Mouse (Mus musculus) heart, postnatal 10 days (tissue): Measurements from ENCODE around the gene Doc2g. TPM values are rescaled to one million over a fixed set of nuclear protein-coding genes. Genes with fewer than 3 reads are reported as not detected.
A peak's percentile ranks its signal among the peaks of the same experiment; 100 is the strongest.
"Not testable (repeated sequence)": the region's sequence is repeated elsewhere in the genome, so short reads cannot be mapped to it uniquely, and the experiment has no call there.

Experiments
- DNase-seq, 2 experiments: peaks; one replicate each; pipeline ENCODE4 v3.0.0; 2021
- intact Hi-C: fragments of 180-260 bp; cut with DNase I; formaldehyde crosslinking; loops from one replicate; pipeline ENCODE4 v1.15.1; 2025
- total RNA-seq, 2 experiments: library from RNA; stranded (reverse); gene quantifications; 2 replicates each; pipeline ENCODE4 v1.2.3; 2021

Gene Doc2g
- total RNA-seq, 2 experiments from 2014 or later = 102 to 103 TPM

DNA sequence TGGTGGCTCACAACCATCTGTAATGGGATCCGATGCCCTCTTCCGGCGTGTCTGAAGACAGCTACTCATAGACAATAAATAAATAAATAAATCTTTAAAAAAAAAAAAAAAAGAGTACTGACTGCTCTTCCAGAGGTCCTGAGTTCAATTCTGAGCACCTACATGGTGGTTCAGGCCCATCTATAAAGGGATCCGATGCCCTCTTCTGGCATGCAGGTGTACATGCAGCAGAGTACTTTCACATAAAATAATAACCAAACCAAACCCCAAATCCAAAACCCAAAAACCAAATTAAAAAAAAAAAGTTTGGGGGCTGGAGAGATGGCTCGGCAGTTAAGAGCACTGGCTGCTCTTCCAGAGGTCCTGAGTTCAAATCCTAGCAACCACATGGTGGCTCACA lies 46.0 kb downstream of the Doc2g start:
- intact Hi-C loops, DNase-seq: not testable (repeated sequence)

- intact Hi-C loops = no loop called here
- no peak for DNase-seq
These were observed 47.9 kb downstream of the Doc2g start for GRCm38 (mm10) chr19:4051016-4051415.

- intact Hi-C loops = loop anchor here (1.0 to 2.0 kb wide), 2 partner anchors 33 to 176 kb away; no protein-coding TSS in a partner anchor
- peak; percentile 73 to 85 for DNase-seq
These were observed 48.8 kb downstream of the Doc2g start for GRCm38 (mm10) chr19:4051741-4052515.

GRCm38 (mm10) chr19:4052516-4053030 lies 49.5 kb downstream of the Doc2g start:
- DNase-seq = no peak
- intact Hi-C loops = loop anchor here (1.0 to 2.0 kb wide), 2 partner anchors 32 to 176 kb away; no protein-coding TSS in a partner anchor

DNA sequence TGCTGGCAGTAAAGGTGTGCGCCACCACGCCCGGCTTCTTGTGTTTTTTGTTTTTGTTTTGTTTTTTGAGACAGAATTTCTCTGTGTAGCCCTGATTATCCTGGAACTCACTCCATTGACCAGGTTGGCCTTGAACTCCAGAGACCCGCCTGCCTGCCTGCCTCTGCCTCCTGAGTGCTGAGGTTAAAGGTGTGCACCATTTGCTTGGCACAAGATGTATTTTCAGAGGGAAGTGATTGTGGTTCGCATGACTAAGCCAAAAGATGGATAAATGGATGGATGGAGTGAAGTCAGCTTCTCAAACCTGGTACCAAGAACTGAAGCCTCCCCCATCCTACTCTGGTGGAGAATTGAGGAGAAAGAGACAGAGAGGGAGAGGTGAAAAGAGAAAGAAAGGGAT lies 51.5 kb downstream of the Doc2g start:
- no peak for DNase-seq
- intact Hi-C loops = no loop called here

GRCm38 (mm10) chr19:4055216-4055946 lies 52.3 kb downstream of the Doc2g start:
- no peak for DNase-seq
- intact Hi-C loops = no loop called here

DNA sequence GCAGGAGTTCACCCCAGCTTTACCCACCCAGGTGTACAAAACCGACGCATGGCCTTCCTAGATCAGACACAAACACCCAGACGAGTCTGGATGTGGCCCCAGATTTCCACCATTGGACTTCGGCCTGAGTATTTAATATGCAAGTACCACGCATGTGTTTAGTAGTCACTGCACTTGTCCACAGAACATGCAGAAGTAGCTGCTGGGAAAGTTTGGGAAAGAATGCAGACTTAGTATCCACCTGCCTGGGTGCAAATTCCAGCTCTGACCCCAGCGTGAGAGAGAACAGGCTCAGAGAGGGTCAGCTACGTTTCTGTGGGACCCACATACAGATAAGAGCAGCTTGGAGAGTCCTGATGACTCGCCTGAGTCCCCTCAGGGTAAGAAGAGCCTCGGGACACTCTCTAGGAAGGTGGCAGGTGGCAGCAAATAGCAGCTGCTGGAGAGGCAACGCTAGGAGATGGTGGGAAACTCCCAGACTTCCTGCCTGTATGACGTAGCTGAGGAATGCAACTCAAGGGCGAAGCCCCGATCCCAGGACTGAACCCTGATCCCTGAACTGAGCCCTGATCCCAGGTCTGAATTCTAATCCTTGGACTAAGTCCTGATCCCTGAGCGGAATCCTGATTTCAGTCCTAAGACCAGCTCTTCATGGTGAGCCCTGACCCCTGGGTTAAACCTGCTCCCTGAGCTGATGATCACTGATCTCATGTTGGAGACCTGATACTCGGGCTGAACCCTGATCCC lies 53.0 kb downstream of the Doc2g start:
- DNase-seq = no peak
- intact Hi-C loops = no loop called here

Other genes starting within 250 kb of the Doc2g start
- 10 to 100 TPM; 36.7 to 38.9 TPM for gene Kmt5b, start 235.9 kb upstream of the Doc2g start, total RNA-seq
- gene Chka, start 151.5 kb upstream of the Doc2g start, total RNA-seq = 10 to 100 TPM; 12.1 to 17.8 TPM
- gene Tcirg1, start 96.2 kb upstream of the Doc2g start, total RNA-seq = 10 to 100 TPM; 15.7 to 16.2 TPM
- gene Ndufs8, start 90.5 kb upstream of the Doc2g start, total RNA-seq = 100 to 1,000 TPM; 358 to 371 TPM
- 1 to 10 TPM; 2.6 to 2.7 TPM for gene Aldh3b1, start 73.5 kb upstream of the Doc2g start, total RNA-seq
- gene Unc93b1, start 68.1 kb upstream of the Doc2g start, total RNA-seq = 10 to 100 TPM; 19.7 to 24.5 TPM
- gene Aldh3b3, start 44.7 kb upstream of the Doc2g start, total RNA-seq = under 1 TPM; 0.10 to 0.24 TPM
- gene Aldh3b2, start 31.0 kb upstream of the Doc2g start, total RNA-seq = under 1 TPM; 0.32 to 0.72 TPM
- gene Acy3, start 16.7 kb upstream of the Doc2g start, total RNA-seq = 10 to 100 TPM; 12.8 to 13.4 TPM
- gene Tbx10, start 10.6 kb upstream of the Doc2g start, total RNA-seq = not detected
- gene Nudt8, start 2.7 kb upstream of the Doc2g start, total RNA-seq = 10 to 100 TPM; 61.2 to 71.2 TPM
- gene Gm49405, start 2.7 kb upstream of the Doc2g start, total RNA-seq = 1 to 10 TPM; 1.4 to 1.6 TPM
- 100 to 1,000 TPM; 960 to 987 TPM for gene Ndufv1, start 9.5 kb downstream of the Doc2g start, total RNA-seq
- 100 to 1,000 TPM; 270 to 278 TPM for gene Gstp1, start 34.7 kb downstream of the Doc2g start, total RNA-seq
- gene Gstp2, start 42.7 kb downstream of the Doc2g start, total RNA-seq = 10 to 100 TPM; 87.3 to 90.7 TPM
- not detected for gene Gstp3, start 56.3 kb downstream of the Doc2g start, total RNA-seq
- not detected for gene Cabp2, start 78.3 kb downstream of the Doc2g start, total RNA-seq
- 10 to 100 TPM; 21.9 to 26.3 TPM for gene Cdk2ap2, start 93.9 kb downstream of the Doc2g start, total RNA-seq
- gene Pitpnm1, start 96.7 kb downstream of the Doc2g start, total RNA-seq = 10 to 100 TPM; 30.8 to 32.8 TPM
- gene Aip, start 122.5 kb downstream of the Doc2g start, total RNA-seq = 10 to 100 TPM; 47.7 to 62.6 TPM
- not detected for gene Gpr152, start 136.5 kb downstream of the Doc2g start, total RNA-seq
- gene Cabp4, start 140.7 kb downstream of the Doc2g start, total RNA-seq = not detected
- 10 to 100 TPM; 87.2 to 90.7 TPM for gene Coro1b, start 145.3 kb downstream of the Doc2g start, total RNA-seq
- 1 to 10 TPM; 1.6 to 2.2 TPM for gene Ptprcap, start 150.3 kb downstream of the Doc2g start, total RNA-seq
- 10 to 100 TPM; 22.4 to 24.3 TPM for gene Rps6kb2, start 160.0 kb downstream of the Doc2g start, total RNA-seq
- gene Carns1, start 172.2 kb downstream of the Doc2g start, total RNA-seq = 10 to 100 TPM; 40.2 to 53.6 TPM
- 1 to 10 TPM; 2.6 to 2.9 TPM for gene Tbc1d10c, start 188.0 kb downstream of the Doc2g start, total RNA-seq
- gene Ppp1ca, start 188.8 kb downstream of the Doc2g start, total RNA-seq = 100 to 1,000 TPM; 420 to 454 TPM
- 1 to 10 TPM; 6.0 to 8.6 TPM for gene Rad9a, start 198.3 kb downstream of the Doc2g start, total RNA-seq
- 1 to 10 TPM; 1.6 to 2.5 TPM for gene Clcf1, start 210.9 kb downstream of the Doc2g start, total RNA-seq
- not detected for gene AC109138.7, start 211.0 kb downstream of the Doc2g start, total RNA-seq
- 10 to 100 TPM; 10.7 to 13.5 TPM for gene Pold4, start 228.6 kb downstream of the Doc2g start, total RNA-seq